In the genomic region with DNA sequence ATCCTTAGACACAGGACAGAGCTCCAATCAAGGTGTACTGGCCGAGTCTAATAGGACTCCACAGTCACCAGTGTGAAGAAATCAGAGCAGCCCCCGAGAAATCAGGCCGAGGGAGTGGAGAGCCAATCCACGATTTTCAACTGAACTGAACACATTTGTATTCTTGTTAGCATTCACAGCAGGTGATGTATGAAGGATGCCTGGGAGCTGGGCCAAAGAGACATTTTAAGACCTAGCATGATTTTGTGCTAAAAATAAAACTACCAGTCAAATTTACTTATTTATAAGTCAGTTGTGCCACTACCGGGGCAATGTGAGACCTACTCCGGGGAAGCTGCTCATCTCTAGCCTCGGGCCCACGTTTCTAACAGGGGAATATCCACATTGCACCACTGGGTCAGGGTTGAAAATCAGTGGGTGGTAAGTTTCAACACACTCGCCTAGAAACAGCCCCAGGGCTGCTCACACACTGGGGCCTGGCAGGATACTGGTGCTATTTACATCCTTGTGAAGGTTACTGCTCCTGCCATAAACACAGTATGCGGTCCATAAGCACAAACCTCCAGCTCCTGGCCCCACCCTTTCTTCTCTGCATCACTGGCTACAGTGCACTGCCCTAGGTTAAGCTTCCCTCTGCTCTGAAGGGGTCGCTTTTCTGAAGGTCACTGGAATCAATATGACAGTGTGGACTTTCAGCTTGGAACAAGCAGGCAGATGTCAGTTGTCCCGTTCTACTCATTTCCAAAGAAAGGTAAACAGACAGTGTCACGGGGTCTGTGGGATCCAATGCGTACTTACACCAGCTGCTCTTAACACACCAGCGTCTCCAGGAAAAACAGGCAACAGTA, we compare ENCODE assay signal across 8 mouse cellular contexts.
DNase-seq lines count a peak whose midpoint lies in the region; ATAC-seq and TF ChIP-seq lines count a peak whose summit lies in the region.

No protein-coding gene starts in this region.

- no peak overlapping the region for H3K27ac ChIP-seq in forebrain, postnatal 0 days (ENCODE audit: low read depth, low read length)
- no peak overlapping the region for H3K27ac ChIP-seq in midbrain, embryonic 13.5 days

- in situ Hi-C loops in Patski (cut with MboI; ENCODE audit: low pct_unique_long_range_greater_than_20kb) = no loop called here

- H3K4me2 ChIP-seq in forebrain, postnatal 0 days (ENCODE audit: low read depth) = no peak overlapping the region
- H3K4me2 ChIP-seq in midbrain, embryonic 13.5 days (replicated peaks) = no peak overlapping the region

- WGBS in forebrain, postnatal 0 days = 32% methylated on average over 15 of the region's 15 CpGs
- WGBS in midbrain, embryonic 13.5 days = 57% methylated on average over 15 of the region's 15 CpGs

- peak; percentile 63 for ATAC-seq in Patski
- peak; percentile 64 for ATAC-seq in forebrain, postnatal 0 days
- peak; percentile 62; the same call in 1 of the 2 replicates for ATAC-seq in midbrain, embryonic 13.5 days
- ATAC-seq in megakaryocyte progenitor cell, adult 5-6 weeks (replicated peaks; ENCODE audit: poor library complexity) = no peak

- H3K9ac ChIP-seq in forebrain, postnatal 0 days = no peak overlapping the region
- H3K9ac ChIP-seq in midbrain, embryonic 13.5 days (replicated peaks) = no peak overlapping the region

- no peaks in the 10 kb centered on the region for H3K9me3 ChIP-seq in forebrain, postnatal 0 days (ENCODE audit: low read length)
- H3K9me3 ChIP-seq in midbrain, embryonic 13.5 days = no peaks in the 10 kb centered on the region

- no peaks in the 10 kb centered on the region for H3K36me3 ChIP-seq in forebrain, postnatal 0 days (ENCODE audit: insufficient read depth)
- H3K36me3 ChIP-seq in midbrain, embryonic 13.5 days = no peaks in the 10 kb centered on the region

- POLR2A ChIA-PET in Patski (lab: Charles Lee) = interaction anchor here (0.6 kb wide), 1 partner anchor 606 kb away, joined by 5 read pairs; no protein-coding TSS in a partner anchor

- CTCF ChIA-PET in Patski (lab: Charles Lee) = interaction anchor here (0.7 to 1.5 kb wide), 7 partner anchors 11 to 128 kb away, joined by 3 to 4 read pairs (median 3); a partner anchor contains a TSS

- H3K27me3 ChIP-seq in Patski = no peaks in the 10 kb centered on the region
- H3K27me3 ChIP-seq in forebrain, postnatal 0 days (ENCODE audit: insufficient read depth, low read length) = no peaks in the 10 kb centered on the region
- no peaks in the 10 kb centered on the region for H3K27me3 ChIP-seq in midbrain, embryonic 13.5 days

- no peak for TF ChIP-seq CTCF in Patski (IDR thresholded peaks at IDR 0.05)
- no peak for TF ChIP-seq CTCF in forebrain, postnatal 0 days (IDR thresholded peaks at IDR 0.05; ENCODE audit: low read depth)

- H3K4me1 ChIP-seq in forebrain, postnatal 0 days (ENCODE audit: insufficient read depth) = peaks cover 6% of the 10 kb centered on the region; the same call in 1 of the 2 replicates
- peaks cover 6% of the 10 kb centered on the region; the same call in 1 of the 2 replicates for H3K4me1 ChIP-seq in midbrain, embryonic 13.5 days (replicated peaks)

- peak; percentile 11 for DNase-seq in embryo, embryonic 10.5 days (ENCODE audit: low spot score)
- no peak for DNase-seq in embryo, embryonic 9.5 days (ENCODE audit: extremely low spot score)
- no peak for DNase-seq in Patski (ENCODE audit: low read depth, low spot score)
- DNase-seq in forebrain, postnatal 0 days = peak; percentile 56
- DNase-seq in kidney, postnatal 14 days = peak; percentile 28
- DNase-seq in B cell, adult 2 months = no peak

- H3K4me3 ChIP-seq in forebrain, postnatal 0 days (ENCODE audit: low read depth, low read length) = no peak overlapping the region
- no peak overlapping the region for H3K4me3 ChIP-seq in midbrain, embryonic 13.5 days (replicated peaks)

Comparison
In these comparisons a context has a peak if more than half of its experiments do, and no peak if none do; other contexts are left out.
1. DNase-seq: peak in embryo, embryonic 10.5 days (single experiment), forebrain, postnatal 0 days (single experiment) and kidney, postnatal 14 days (single experiment); none in embryo, embryonic 9.5 days (single experiment), Patski (single experiment) and B cell, adult 2 months (0 of 2).